In genomic region chr3:83915768-83916496, GRCm38 (mm10) we compare ENCODE assay signal across 8 mouse cellular contexts.
A peak's percentile ranks its signal among the peaks of the same experiment; 100 is the strongest.
DNase-seq lines count a peak whose midpoint lies in the region; ATAC-seq lines count a peak whose summit lies in the region.

No protein-coding gene starts in this region.

- peak; percentile 15 for DNase-seq in urinary bladder, postnatal 25 days (ENCODE audit: low spot score)
- DNase-seq in urinary bladder, adult 2 months (ENCODE audit: low spot score) = no peak
- peak; percentile 47 for DNase-seq in forelimb bud, embryonic 11.5 days (ENCODE audit: low read depth, low spot score)
- peak; percentile 4 for DNase-seq in large intestine, adult 2 months (ENCODE audit: low read depth, low spot score)
- peak; percentile 32 for DNase-seq in skeletal muscle tissue, adult 2 months (ENCODE audit: low read depth, low spot score)
- no peak for DNase-seq in spleen, postnatal 4 days (ENCODE audit: low spot score in 2 of 2)

- ATAC-seq in cerebellum, adult (ENCODE audit: insufficient number of reproducible peaks, low FRiP score, low TSS enrichment) = peak; percentile 67
- peak; percentile 56 for ATAC-seq in megakaryocyte progenitor cell, adult 5-6 weeks (replicated peaks; ENCODE audit: poor library complexity)

- WGBS in large intestine, adult 2 months = 68% methylated on average over 11 of the region's 11 CpGs

Comparison
In these comparisons a context has a peak if more than half of its experiments do, and no peak if none do; other contexts are left out.
1. DNase-seq: peak in urinary bladder, postnatal 25 days (single experiment), forelimb bud, embryonic 11.5 days (single experiment), large intestine, adult 2 months (single experiment) and skeletal muscle tissue, adult 2 months (single experiment); none in urinary bladder, adult 2 months (single experiment) and spleen, postnatal 4 days (0 of 2).